Mouse (Mus musculus): Measurements from ENCODE around the gene Fam25c.

GRCm38 (mm10) chr14:34370921-34371320 lies 15.7 kb upstream of the Fam25c start:
- TF ChIP-seq POLR2A (IDR thresholded peaks at IDR 0.05; ENCODE audit: borderline replicate concordance, insufficient read depth, low read length) (no peak), CTCF (IDR thresholded peaks at IDR 0.05; ENCODE audit: borderline replicate concordance, insufficient read depth, low read depth, low read length) (no peak)

Data from cerebellum, adult 2 months (tissue).